Mouse (Mus musculus) lung, embryonic 15.5 days (tissue): ENCODE data around the gene Gm20696. TPM values are rescaled to one million over a fixed set of nuclear protein-coding genes. Genes with fewer than 3 reads are reported as not detected.
A peak's percentile ranks its signal among the peaks of the same experiment; 100 is the strongest.

Experiments used
- ATAC-seq: fragments of 200-750 bp; cut with Nextera tagmentation; 2 replicates; pipeline ENCODE4 v1.8.0; 2017; ENCODE audit warnings: moderate number of reproducible peaks, borderline replicate concordance; ENCODE audit not compliant: low FRiP score, low TSS enrichment; ENCODE audit errors: extremely low read depth
- H3K27ac ChIP-seq: fragments of 300-500 bp; sonication (generic); 2 replicates; pipeline ENCODE4 v1.5.1; 2015; ENCODE audit warnings: moderate library complexity, mild to moderate bottlenecking, inconsistent platforms
- H3K27me3 ChIP-seq: fragments of 300-500 bp; sonication (generic); 2 replicates; pipeline ENCODE4 v1.6.1; 2015; ENCODE audit warnings: inconsistent platforms
- H3K36me3 ChIP-seq: fragments of 300-500 bp; sonication (generic); 2 replicates; pipeline ENCODE4 v1.6.1; 2015; ENCODE audit warnings: inconsistent platforms
- H3K4me1 ChIP-seq: fragments of 300-500 bp; sonication (generic); 2 replicates; pipeline ENCODE4 v1.6.1; 2015; ENCODE audit warnings: inconsistent platforms
- H3K4me2 ChIP-seq: fragments of 300-500 bp; sonication (generic); 2 replicates; pipeline ENCODE4 v1.6.1; 2015; ENCODE audit warnings: inconsistent platforms, mild to moderate bottlenecking, moderate library complexity
- H3K4me3 ChIP-seq: fragments of 300-500 bp; sonication (generic); 2 replicates; pipeline ENCODE4 v1.5.1; 2015; ENCODE audit warnings: mild to moderate bottlenecking, inconsistent platforms
- H3K9ac ChIP-seq: fragments of 300-500 bp; sonication (generic); 2 replicates; pipeline ENCODE4 v1.6.1; 2015; ENCODE audit warnings: inconsistent platforms
- H3K9me3 ChIP-seq: fragments of 300-500 bp; sonication (generic); 2 replicates; pipeline ENCODE4 v1.6.1; 2016; ENCODE audit warnings: inconsistent platforms
- WGBS: fragments of 180-500 bp; shearing (Covaris S2); methylation state at CpG from one replicate; pipeline ENCODE4 v1.1.7; 2015; 5-methylcytosine and 5-hydroxymethylcytosine counted together
- polyA plus RNA-seq: library from polyadenylated mRNA; unstranded; fragments of >200 nt; fragmentation: Nextera tagmentation; extraction: Ambion mirVana; gene quantifications from 2 replicates; pipeline ENCODE4 v1.2.1, GENCODE M21; 2015

The Gm20696 gene
- polyA plus RNA-seq, 1 experiment from 2014 or later: 3.8 TPM

GRCm38 (mm10) chr6:99620471-99620870, 46.1 kb downstream of the Gm20696 start:
- Histone ChIP-seq H3K4me2 (no peak overlapping the region), H3K27ac (no peak overlapping the region), H3K36me3 (no peaks in the 10 kb centered on the region), H3K9me3 (no peaks in the 10 kb centered on the region), H3K27me3 (no peaks in the 10 kb centered on the region), H3K9ac (no peak overlapping the region), H3K4me3 (no peak overlapping the region), H3K4me1 (peaks cover 14% of the 10 kb centered on the region; the same call in 1 of the 2 replicates)
- ATAC-seq: no peak
- 48% methylated on average over 7 of the region's 7 CpGs for WGBS

- no peak overlapping the region for H3K27ac ChIP-seq
- no peaks in the 10 kb centered on the region for H3K36me3 ChIP-seq
- 47% methylated on average over 8 of the region's 8 CpGs for WGBS
- H3K9ac ChIP-seq: no peak overlapping the region
- H3K9me3 ChIP-seq: no peaks in the 10 kb centered on the region
- no peak for ATAC-seq
- H3K4me2 ChIP-seq: no peak overlapping the region
- no peaks in the 10 kb centered on the region for H3K27me3 ChIP-seq
- H3K4me3 ChIP-seq: no peak overlapping the region
- peaks cover 16% of the 10 kb centered on the region for H3K4me1 ChIP-seq
Observed at GRCm38 (mm10) chr6:99619964-99620363, 46.6 kb downstream of the Gm20696 start.

- 33% methylated on average over 8 of the region's 8 CpGs for WGBS
- H3K36me3 ChIP-seq: no peaks in the 10 kb centered on the region
- H3K9ac ChIP-seq: no peak overlapping the region
- H3K4me2 ChIP-seq: no peak overlapping the region
- H3K27ac ChIP-seq: no peak overlapping the region
- no peaks in the 10 kb centered on the region for H3K27me3 ChIP-seq
- H3K4me3 ChIP-seq: no peak overlapping the region
- no peak for ATAC-seq
- H3K9me3 ChIP-seq: no peaks in the 10 kb centered on the region
- H3K4me1 ChIP-seq: peaks cover 20% of the 10 kb centered on the region
Observed at GRCm38 (mm10) chr6:99619466-99619865, 47.1 kb downstream of the Gm20696 start.

GRCm38 (mm10) chr6:99617867-99618266, 48.7 kb downstream of the Gm20696 start:
- H3K9me3 ChIP-seq: no peaks in the 10 kb centered on the region
- no peak overlapping the region for H3K27ac ChIP-seq
- no peak overlapping the region for H3K9ac ChIP-seq
- no peak overlapping the region for H3K4me3 ChIP-seq
- no peaks in the 10 kb centered on the region for H3K36me3 ChIP-seq
- H3K27me3 ChIP-seq: no peaks in the 10 kb centered on the region
- no peak overlapping the region for H3K4me2 ChIP-seq
- no peak for ATAC-seq
- H3K4me1 ChIP-seq: peaks cover 20% of the 10 kb centered on the region
- WGBS: 67% methylated on average over 7 of the region's 7 CpGs

GRCm38 (mm10) chr6:99617415-99617814, 49.2 kb downstream of the Gm20696 start:
- Histone ChIP-seq H3K4me3 (no peak overlapping the region), H3K27me3 (no peaks in the 10 kb centered on the region), H3K36me3 (no peaks in the 10 kb centered on the region), H3K9me3 (no peaks in the 10 kb centered on the region), H3K27ac (no peak overlapping the region), H3K9ac (no peak overlapping the region), H3K4me2 (no peak overlapping the region), H3K4me1 (peaks cover 20% of the 10 kb centered on the region)
- 89% methylated on average over 1 of the region's 1 CpGs for WGBS
- no peak for ATAC-seq

GRCm38 (mm10) chr6:99615272-99615751, 51.3 kb downstream of the Gm20696 start:
- Histone ChIP-seq H3K4me3 (no peak overlapping the region), H3K27ac (peak overlapping the region; percentile 41; the same call in 1 of the 2 replicates), H3K27me3 (no peaks in the 10 kb centered on the region), H3K36me3 (no peaks in the 10 kb centered on the region), H3K4me2 (0 out of 2 replicates have a peak overlapping the region, but pooled peaks have one; percentile 6), H3K9me3 (no peaks in the 10 kb centered on the region), H3K4me1 (peaks cover 28% of the 10 kb centered on the region), H3K9ac (no peak overlapping the region)
- ATAC-seq: no peak
- WGBS: 28% methylated on average over 10 of the region's 10 CpGs

- Histone ChIP-seq H3K4me3 (no peak overlapping the region), H3K4me1 (peaks cover 28% of the 10 kb centered on the region), H3K9ac (no peak overlapping the region), H3K27me3 (no peaks in the 10 kb centered on the region), H3K4me2 (peak overlapping the region; percentile 6; the same call in 1 of the 2 replicates), H3K36me3 (no peaks in the 10 kb centered on the region), H3K9me3 (no peaks in the 10 kb centered on the region), H3K27ac (peak overlapping the region; percentile 41; the same call in 1 of the 2 replicates)
- no peak for ATAC-seq
- 52% methylated on average over 17 of the region's 17 CpGs for WGBS
Observed at GRCm38 (mm10) chr6:99614566-99615271, 51.9 kb downstream of the Gm20696 start.

GRCm38 (mm10) chr6:99611866-99612265, 54.7 kb downstream of the Gm20696 start:
- no peak for ATAC-seq
- no peaks in the 10 kb centered on the region for H3K36me3 ChIP-seq
- 42% methylated on average over 6 of the region's 6 CpGs for WGBS
- no peak overlapping the region for H3K4me3 ChIP-seq
- no peak overlapping the region for H3K4me2 ChIP-seq
- no peak overlapping the region for H3K27ac ChIP-seq
- H3K4me1 ChIP-seq: peaks cover 22% of the 10 kb centered on the region
- H3K9ac ChIP-seq: no peak overlapping the region
- H3K9me3 ChIP-seq: no peaks in the 10 kb centered on the region
- no peaks in the 10 kb centered on the region for H3K27me3 ChIP-seq

- H3K4me2 ChIP-seq: peak overlapping the region; percentile 19; the same call in 1 of the 2 replicates
- 23% methylated on average over 14 of the region's 14 CpGs for WGBS
- no peaks in the 10 kb centered on the region for H3K36me3 ChIP-seq
- no peak overlapping the region for H3K4me3 ChIP-seq
- no peaks in the 10 kb centered on the region for H3K27me3 ChIP-seq
- ATAC-seq: peak; percentile 32; the same call in 1 of the 2 replicates
- H3K9me3 ChIP-seq: no peaks in the 10 kb centered on the region
- no peak overlapping the region for H3K9ac ChIP-seq
- H3K27ac ChIP-seq: peak overlapping the region; percentile 17; the same call in 1 of the 2 replicates
- H3K4me1 ChIP-seq: peaks cover 22% of the 10 kb centered on the region
Observed at GRCm38 (mm10) chr6:99610454-99611427, 55.9 kb downstream of the Gm20696 start.

- H3K4me2 ChIP-seq: no peak overlapping the region
- H3K9ac ChIP-seq: no peak overlapping the region
- no peaks in the 10 kb centered on the region for H3K27me3 ChIP-seq
- peaks cover 24% of the 10 kb centered on the region for H3K4me1 ChIP-seq
- WGBS: 74% methylated on average over 7 of the region's 7 CpGs
- no peak for ATAC-seq
- no peak overlapping the region for H3K27ac ChIP-seq
- H3K9me3 ChIP-seq: no peaks in the 10 kb centered on the region
- H3K36me3 ChIP-seq: no peaks in the 10 kb centered on the region
- no peak overlapping the region for H3K4me3 ChIP-seq
Observed at GRCm38 (mm10) chr6:99606079-99606478, 60.5 kb downstream of the Gm20696 start.

GRCm38 (mm10) chr6:99604758-99605157, 61.8 kb downstream of the Gm20696 start:
- Histone ChIP-seq H3K36me3 (no peaks in the 10 kb centered on the region), H3K4me2 (no peak overlapping the region), H3K9me3 (no peaks in the 10 kb centered on the region), H3K27ac (0 out of 2 replicates have a peak overlapping the region, but pooled peaks have one; percentile 4), H3K9ac (no peak overlapping the region), H3K4me1 (peaks cover 23% of the 10 kb centered on the region), H3K4me3 (no peak overlapping the region), H3K27me3 (no peaks in the 10 kb centered on the region)
- WGBS: 22% methylated on average over 2 of the region's 2 CpGs
- peak; percentile 36; the same call in 1 of the 2 replicates for ATAC-seq
